Mouse (Mus musculus) neural tube, embryonic 14.5 days (tissue): ENCODE measurements at regions not wholly inside any gene's neighbourhood (a gene's known extent, or its start where the extent isn't known, plus 50 kb on each side); places are given as distances from the start of the nearest gene placed in this dataset.

ENCODE experiments used
- ATAC-seq: fragments of 200-750 bp; cut with Nextera tagmentation; 2 replicates; pipeline ENCODE4 v1.8.0; 2017; ENCODE audit warnings: low read depth, mild to moderate bottlenecking, moderate TSS enrichment, moderate library complexity
- H3K27ac ChIP-seq: fragments of 300-500 bp; sonication (generic); 2 replicates; pipeline ENCODE4 v1.5.1; 2014; ENCODE audit warnings: low read depth, mild to moderate bottlenecking, control low read depth, low read length, moderate library complexity, mixed read lengths
- H3K27me3 ChIP-seq: fragments of 300-500 bp; sonication (generic); 2 replicates; pipeline ENCODE4 v1.6.1; 2014; ENCODE audit warnings: low read length; ENCODE audit not compliant: control insufficient read depth, insufficient read depth
- H3K36me3 ChIP-seq: fragments of 300-500 bp; sonication (generic); 2 replicates; pipeline ENCODE4 v1.6.1; 2014; ENCODE audit warnings: low read length, mixed read lengths; ENCODE audit not compliant: control insufficient read depth, insufficient read depth
- H3K4me1 ChIP-seq: fragments of 300-500 bp; sonication (generic); 2 replicates; pipeline ENCODE4 v1.6.1; 2014; ENCODE audit warnings: low read length; ENCODE audit not compliant: control insufficient read depth, insufficient read depth
- H3K4me2 ChIP-seq: fragments of 300-500 bp; sonication (generic); 2 replicates; pipeline ENCODE4 v1.6.1; 2014; ENCODE audit warnings: mild to moderate bottlenecking, low read depth, low read length, control low read depth
- H3K4me3 ChIP-seq: fragments of 300-500 bp; sonication (generic); 2 replicates; pipeline ENCODE4 v1.5.1; 2014; ENCODE audit warnings: low read depth, low read length, control low read depth, mixed read lengths
- H3K9ac ChIP-seq: fragments of 300-500 bp; sonication (generic); replicated peaks from 2 replicates; pipeline ENCODE4 v1.6.1; 2014; ENCODE audit warnings: low read depth, mild to moderate bottlenecking, control low read depth, low read length, mixed read lengths
- H3K9me3 ChIP-seq: fragments of 300-500 bp; sonication (generic); 2 replicates; pipeline ENCODE4 v1.6.1; 2016; ENCODE audit warnings: low read length; ENCODE audit not compliant: control insufficient read depth
- WGBS: fragments of 180-500 bp; shearing (Covaris S2); extraction: QIAGEN DNeasy Blood & Tissue Kit; methylation state at CpG from one replicate; pipeline ENCODE4 v1.1.7; 2014; 5-methylcytosine and 5-hydroxymethylcytosine counted together

- no peak overlapping the region for H3K4me2 ChIP-seq
- no peak overlapping the region for H3K27ac ChIP-seq
- H3K9me3 ChIP-seq: no peaks in the 10 kb centered on the region
- H3K27me3 ChIP-seq: no peaks in the 10 kb centered on the region
- no peaks in the 10 kb centered on the region for H3K36me3 ChIP-seq
- no peak overlapping the region for H3K4me3 ChIP-seq
- H3K4me1 ChIP-seq: no peaks in the 10 kb centered on the region
- ATAC-seq: no peak
- H3K9ac ChIP-seq: no peak overlapping the region
- 74% methylated on average over 5 of the region's 5 CpGs for WGBS
Measured at GRCm38 (mm10) chr7:133256831-133257230, 132.7 kb upstream of the Ctbp2 start.

GRCm38 (mm10) chr7:133244601-133245000 lies 120.4 kb upstream of the Ctbp2 start:
- no peaks in the 10 kb centered on the region for H3K9me3 ChIP-seq
- H3K9ac ChIP-seq: no peak overlapping the region
- H3K4me1 ChIP-seq: no peaks in the 10 kb centered on the region
- no peaks in the 10 kb centered on the region for H3K27me3 ChIP-seq
- H3K4me3 ChIP-seq: no peak overlapping the region
- WGBS: 43% methylated on average over 11 of the region's 11 CpGs
- H3K27ac ChIP-seq: no peak overlapping the region
- no peak overlapping the region for H3K4me2 ChIP-seq
- no peaks in the 10 kb centered on the region for H3K36me3 ChIP-seq
- no peak for ATAC-seq

- Histone ChIP-seq H3K4me1 (no peaks in the 10 kb centered on the region), H3K9ac (no peak overlapping the region), H3K9me3 (no peaks in the 10 kb centered on the region), H3K4me2 (no peak overlapping the region), H3K27me3 (no peaks in the 10 kb centered on the region), H3K27ac (no peak overlapping the region), H3K4me3 (no peak overlapping the region), H3K36me3 (no peaks in the 10 kb centered on the region)
- 80% methylated on average over 5 of the region's 5 CpGs for WGBS
- ATAC-seq: no peak
Measured at GRCm38 (mm10) chr7:133234326-133234725, 110.2 kb upstream of the Ctbp2 start.

DNA sequence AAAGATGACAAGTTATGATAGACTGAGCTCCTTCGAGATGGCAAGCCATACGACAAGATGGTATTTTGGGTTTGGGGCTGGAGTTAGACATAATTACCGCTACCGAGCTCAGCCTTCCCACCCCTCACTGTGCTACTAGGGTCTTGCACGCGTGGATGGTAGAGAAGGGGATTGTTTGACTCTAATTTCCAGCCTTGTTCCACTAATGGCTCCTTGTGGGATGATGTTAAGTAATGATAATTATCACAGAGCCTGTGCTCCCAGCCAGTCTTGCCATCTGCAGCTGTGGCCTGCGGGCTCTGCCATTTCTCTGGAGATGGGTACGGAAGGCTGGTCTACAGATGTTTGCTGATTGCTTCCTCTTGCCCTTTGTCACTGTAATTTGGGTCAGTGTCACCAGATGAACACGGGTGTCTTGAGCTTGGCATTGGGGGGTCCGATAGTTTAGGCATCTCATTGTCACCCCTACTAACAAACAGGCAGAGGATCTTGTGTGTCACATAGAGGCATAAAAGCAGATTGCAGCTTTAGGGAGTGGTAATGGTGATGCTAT lies 108.8 kb upstream of the Ctbp2 start:
- Histone ChIP-seq H3K9ac (no peak overlapping the region), H3K4me2 (no peak overlapping the region), H3K4me1 (no peaks in the 10 kb centered on the region), H3K9me3 (no peaks in the 10 kb centered on the region), H3K36me3 (no peaks in the 10 kb centered on the region), H3K27me3 (no peaks in the 10 kb centered on the region), H3K27ac (no peak overlapping the region), H3K4me3 (no peak overlapping the region)
- WGBS: 52% methylated on average over 10 of the region's 10 CpGs
- no peak for ATAC-seq

GRCm38 (mm10) chr7:133230806-133231205 lies 106.7 kb upstream of the Ctbp2 start:
- H3K4me3 ChIP-seq: no peak overlapping the region
- no peaks in the 10 kb centered on the region for H3K4me1 ChIP-seq
- no peak overlapping the region for H3K9ac ChIP-seq
- H3K36me3 ChIP-seq: no peaks in the 10 kb centered on the region
- H3K27me3 ChIP-seq: no peaks in the 10 kb centered on the region
- H3K9me3 ChIP-seq: no peaks in the 10 kb centered on the region
- no peak for ATAC-seq
- WGBS: 76% methylated on average over 3 of the region's 3 CpGs
- no peak overlapping the region for H3K4me2 ChIP-seq
- no peak overlapping the region for H3K27ac ChIP-seq

GRCm38 (mm10) chr7:133223948-133224652 lies 99.9 kb upstream of the Ctbp2 start:
- Histone ChIP-seq H3K9me3 (no peaks in the 10 kb centered on the region), H3K4me2 (no peak overlapping the region), H3K4me3 (no peak overlapping the region), H3K4me1 (no peaks in the 10 kb centered on the region), H3K27me3 (no peaks in the 10 kb centered on the region), H3K36me3 (no peaks in the 10 kb centered on the region), H3K9ac (no peak overlapping the region), H3K27ac (no peak overlapping the region)
- WGBS: 64% methylated on average over 19 of the region's 19 CpGs
- no peak for ATAC-seq

DNA sequence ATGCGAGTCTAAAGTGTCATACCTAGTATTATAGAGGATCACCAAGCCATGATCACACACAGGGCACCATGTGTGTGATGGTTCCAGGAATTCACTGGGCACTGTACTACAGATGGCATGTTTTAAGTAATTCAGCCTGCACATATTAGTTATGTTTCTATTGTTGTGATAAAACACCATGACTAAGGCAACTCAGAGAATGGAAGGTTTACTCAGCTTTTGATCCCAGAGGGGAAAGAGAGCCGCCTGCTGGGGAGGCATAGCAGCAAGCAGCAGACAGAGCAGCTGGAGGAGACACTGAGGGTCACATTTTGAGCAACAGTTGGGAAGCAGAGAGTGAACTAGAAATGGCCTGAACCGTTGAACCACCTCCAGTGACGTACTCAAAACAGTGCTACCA lies 88.2 kb upstream of the Ctbp2 start:
- H3K27me3 ChIP-seq: no peaks in the 10 kb centered on the region
- H3K4me3 ChIP-seq: no peak overlapping the region
- no peak overlapping the region for H3K27ac ChIP-seq
- H3K4me1 ChIP-seq: no peaks in the 10 kb centered on the region
- no peak overlapping the region for H3K9ac ChIP-seq
- no peaks in the 10 kb centered on the region for H3K9me3 ChIP-seq
- 67% methylated on average over 4 of the region's 4 CpGs for WGBS
- ATAC-seq: no peak
- no peaks in the 10 kb centered on the region for H3K36me3 ChIP-seq
- no peak overlapping the region for H3K4me2 ChIP-seq

- H3K27ac ChIP-seq: no peak overlapping the region
- no peaks in the 10 kb centered on the region for H3K27me3 ChIP-seq
- H3K4me3 ChIP-seq: no peak overlapping the region
- H3K9me3 ChIP-seq: no peaks in the 10 kb centered on the region
- no peaks in the 10 kb centered on the region for H3K4me1 ChIP-seq
- no peak overlapping the region for H3K9ac ChIP-seq
- ATAC-seq: no peak
- H3K4me2 ChIP-seq: no peak overlapping the region
- no peaks in the 10 kb centered on the region for H3K36me3 ChIP-seq
- WGBS: 7% methylated on average over 7 of the region's 7 CpGs
Measured at GRCm38 (mm10) chr7:133205704-133206103, 81.5 kb upstream of the Ctbp2 start.

- H3K9me3 ChIP-seq: no peaks in the 10 kb centered on the region
- WGBS: 45% methylated on average over 1 of the region's 1 CpGs
- no peak overlapping the region for H3K9ac ChIP-seq
- no peaks in the 10 kb centered on the region for H3K36me3 ChIP-seq
- no peaks in the 10 kb centered on the region for H3K4me1 ChIP-seq
- no peaks in the 10 kb centered on the region for H3K27me3 ChIP-seq
- ATAC-seq: no peak
- H3K27ac ChIP-seq: no peak overlapping the region
- H3K4me3 ChIP-seq: no peak overlapping the region
- H3K4me2 ChIP-seq: no peak overlapping the region
Measured at GRCm38 (mm10) chr7:133204485-133204884, 80.3 kb upstream of the Ctbp2 start.
